Mouse (Mus musculus) left cerebral cortex, postnatal 14 days (tissue): Measurements from ENCODE around the gene Zbtb25. TPM values are rescaled to one million over a fixed set of nuclear protein-coding genes. Genes with fewer than 3 reads are reported as not detected.

ENCODE experiments used
- DNase-seq, 2 experiments: peaks; one replicate each; pipeline ENCODE4 v3.0.0; 2021 to 2022; ENCODE audit warnings: low spot score in 2 of 2, mixed read lengths in 1 of 2
- intact Hi-C: fragments of 180-260 bp; cut with DNase I; formaldehyde crosslinking; loops from one replicate; pipeline ENCODE4 v1.15.1; 2025
- total RNA-seq, 2 experiments: library from RNA; stranded (reverse); gene quantifications; 2 replicates each; pipeline ENCODE4 v1.2.3; 2021

Zbtb25 gene
- total RNA-seq, 2 experiments from 2014 or later: 17.0 to 18.0 TPM

- no peak for DNase-seq
Observed at GRCm38 (mm10) chr12:76361405-76362302, 7.7 kb downstream of the Zbtb25 start.

GRCm38 (mm10) chr12:76360868-76361267 is 8.5 kb downstream of the Zbtb25 start:
- DNase-seq: no peak
- intact Hi-C loops: no loop called here

More at GRCm38 (mm10) chr12:76361405-76362302, 7.7 kb downstream of the Zbtb25 start:
- intact Hi-C loops: no loop called here

DNA sequence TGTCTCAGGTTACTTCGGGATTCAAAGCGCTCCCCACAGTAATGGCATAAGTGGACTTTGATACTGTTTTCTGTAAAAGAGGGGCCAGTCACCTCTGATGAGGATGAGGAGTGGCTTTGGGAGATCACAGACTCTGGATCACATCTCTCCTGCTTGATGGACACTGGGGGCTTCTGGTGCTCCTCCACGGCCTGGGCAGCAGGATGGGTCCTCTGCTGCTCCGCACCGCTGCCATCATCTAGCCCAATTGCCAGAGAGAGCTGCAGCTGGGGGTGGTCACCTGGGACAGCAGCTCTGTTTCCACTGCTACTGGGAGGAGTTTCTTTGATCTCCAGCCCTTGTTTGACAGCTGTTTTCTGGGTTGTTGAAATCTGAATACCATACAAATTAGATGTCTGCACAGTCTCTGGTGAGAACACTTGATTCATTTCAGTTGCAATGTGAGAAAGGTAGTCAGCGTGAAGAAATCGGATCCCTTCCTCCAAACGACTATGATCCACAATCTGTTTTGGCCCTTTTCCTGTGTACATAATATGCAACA is 19.7 kb downstream of the Zbtb25 start:
- DNase-seq: no peak
- intact Hi-C loops: no loop called here

- intact Hi-C loops: no loop called here
- DNase-seq: no peak
Observed at GRCm38 (mm10) chr12:76345759-76346455, 23.5 kb downstream of the Zbtb25 start.

DNA sequence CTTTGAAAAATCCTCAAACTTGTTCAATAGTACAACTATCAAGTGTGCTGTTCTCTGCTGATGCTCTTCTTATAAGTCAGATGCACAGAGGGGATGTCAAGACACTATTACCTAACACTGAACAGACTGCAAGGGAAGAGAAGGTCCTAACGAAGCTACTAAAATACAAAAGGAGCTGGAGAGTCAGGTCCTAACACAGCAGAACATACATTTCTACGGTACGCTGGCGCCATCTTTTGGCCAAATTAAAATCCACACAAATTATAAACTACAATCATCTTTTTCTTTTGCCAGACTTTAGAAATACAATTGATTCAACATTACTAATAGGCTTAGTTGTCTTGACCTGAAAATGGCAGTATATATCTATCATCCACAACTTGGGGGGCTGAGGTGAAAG is 28.3 kb downstream of the Zbtb25 start:
- peak; percentile 72 to 79 for DNase-seq
- intact Hi-C loops: loop anchor here (2.0 kb wide), 1 partner anchor 74 kb away; no protein-coding TSS in a partner anchor

GRCm38 (mm10) chr12:76336111-76336965 is 33.1 kb downstream of the Zbtb25 start:
- DNase-seq: no peak
- intact Hi-C loops: loop anchor here (5.0 to 10.0 kb wide), 2 partner anchors 139 to 552 kb away; no protein-coding TSS in a partner anchor

- intact Hi-C loops: loop anchor here (5.0 to 10.0 kb wide), 2 partner anchors 138 to 551 kb away; no protein-coding TSS in a partner anchor
Observed at GRCm38 (mm10) chr12:76335641-76336040, 33.8 kb downstream of the Zbtb25 start.

GRCm38 (mm10) chr12:76333688-76334087 is 35.7 kb downstream of the Zbtb25 start:
- intact Hi-C loops: loop anchor here (5.0 to 10.0 kb wide), 3 partner anchors 41 to 549 kb away; no protein-coding TSS in a partner anchor
- DNase-seq: no peak

More at GRCm38 (mm10) chr12:76335641-76336040, 33.8 kb downstream of the Zbtb25 start:
- no peak for DNase-seq

GRCm38 (mm10) chr12:76328567-76329354 is 40.6 kb downstream of the Zbtb25 start:
- intact Hi-C loops: no loop called here
- no peak for DNase-seq

DNA sequence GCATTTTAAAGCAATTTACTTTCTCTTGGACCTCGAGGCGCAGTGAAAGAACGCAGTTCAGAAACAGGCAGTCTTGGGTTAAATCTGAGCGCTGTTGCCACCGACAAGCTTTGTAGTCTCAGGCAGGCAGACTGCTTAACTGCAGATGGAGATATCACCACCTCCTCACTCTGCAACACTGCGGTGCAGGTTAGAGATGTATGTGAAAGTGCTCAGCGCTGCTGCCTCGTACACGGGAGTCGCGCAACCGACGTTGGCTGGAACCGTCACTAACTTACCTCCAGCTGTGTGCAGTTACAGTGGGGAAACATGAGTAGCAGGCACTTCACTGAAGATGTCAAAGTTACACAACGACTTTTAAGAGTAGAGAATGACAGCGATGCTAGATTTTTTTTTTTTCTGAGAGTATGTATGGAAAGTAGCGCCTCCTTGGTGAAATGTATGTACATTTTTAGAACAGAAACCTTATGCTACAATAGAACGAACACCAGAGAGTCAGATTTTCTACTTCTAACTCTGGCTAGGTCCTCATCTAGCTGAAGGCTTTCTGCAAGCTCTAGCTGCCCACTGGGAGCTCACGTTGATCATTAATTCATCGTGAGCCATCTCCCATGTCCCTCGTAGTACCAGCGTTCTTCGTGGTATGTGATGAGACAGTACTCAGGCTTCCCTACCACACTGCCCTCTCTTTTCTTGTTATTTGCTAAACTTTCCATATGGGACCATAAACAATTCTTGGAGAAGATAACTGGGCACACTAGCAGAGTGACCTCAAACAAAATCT is 42.8 kb downstream of the Zbtb25 start:
- intact Hi-C loops: no loop called here
- peak; percentile 61 to 72 for DNase-seq

DNA sequence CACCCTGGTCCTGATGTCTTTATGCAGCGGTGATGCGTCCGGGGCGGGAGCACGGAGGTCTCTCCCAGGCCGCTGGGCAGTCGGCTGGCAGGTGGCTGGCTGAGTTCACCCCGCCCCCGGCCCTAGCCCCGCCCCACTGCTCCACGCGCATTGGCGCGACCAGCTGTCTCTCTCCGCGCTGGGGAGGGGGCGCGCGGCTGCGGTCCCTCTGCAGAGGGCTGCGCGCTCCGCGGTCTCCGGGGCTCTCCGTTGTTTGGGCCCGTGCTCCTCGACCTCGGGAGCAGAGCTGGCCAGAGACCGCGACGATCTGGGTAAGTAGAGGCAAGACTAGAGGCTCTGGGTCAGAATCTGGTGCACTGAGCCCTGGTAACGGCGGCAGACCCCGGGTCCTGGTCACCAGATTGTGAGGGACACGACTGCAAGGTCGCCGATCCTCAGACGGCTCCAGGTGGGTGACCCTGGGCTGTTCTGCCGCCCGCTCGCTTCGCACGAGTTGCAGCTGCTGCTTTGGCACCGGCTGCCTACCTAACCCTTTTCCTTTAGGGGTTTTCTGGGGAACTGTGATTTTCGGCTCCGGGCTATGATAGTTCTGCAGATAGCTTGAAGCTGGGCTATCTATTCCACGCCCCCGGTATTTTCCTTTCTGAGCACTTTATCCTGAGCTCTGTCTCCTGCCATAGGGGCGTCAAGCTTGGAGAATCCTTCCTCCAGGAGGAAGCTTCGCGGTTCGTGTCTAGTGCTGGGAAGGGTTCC is 44.5 kb downstream of the Zbtb25 start, which contains the start of gene Akap5:
TSS of gene Akap5 (plus strand) at position 213 of the 753 bp plus-strand sequence.
- intact Hi-C loops: no loop called here
- DNase-seq: peak; percentile 48 to 81

DNA sequence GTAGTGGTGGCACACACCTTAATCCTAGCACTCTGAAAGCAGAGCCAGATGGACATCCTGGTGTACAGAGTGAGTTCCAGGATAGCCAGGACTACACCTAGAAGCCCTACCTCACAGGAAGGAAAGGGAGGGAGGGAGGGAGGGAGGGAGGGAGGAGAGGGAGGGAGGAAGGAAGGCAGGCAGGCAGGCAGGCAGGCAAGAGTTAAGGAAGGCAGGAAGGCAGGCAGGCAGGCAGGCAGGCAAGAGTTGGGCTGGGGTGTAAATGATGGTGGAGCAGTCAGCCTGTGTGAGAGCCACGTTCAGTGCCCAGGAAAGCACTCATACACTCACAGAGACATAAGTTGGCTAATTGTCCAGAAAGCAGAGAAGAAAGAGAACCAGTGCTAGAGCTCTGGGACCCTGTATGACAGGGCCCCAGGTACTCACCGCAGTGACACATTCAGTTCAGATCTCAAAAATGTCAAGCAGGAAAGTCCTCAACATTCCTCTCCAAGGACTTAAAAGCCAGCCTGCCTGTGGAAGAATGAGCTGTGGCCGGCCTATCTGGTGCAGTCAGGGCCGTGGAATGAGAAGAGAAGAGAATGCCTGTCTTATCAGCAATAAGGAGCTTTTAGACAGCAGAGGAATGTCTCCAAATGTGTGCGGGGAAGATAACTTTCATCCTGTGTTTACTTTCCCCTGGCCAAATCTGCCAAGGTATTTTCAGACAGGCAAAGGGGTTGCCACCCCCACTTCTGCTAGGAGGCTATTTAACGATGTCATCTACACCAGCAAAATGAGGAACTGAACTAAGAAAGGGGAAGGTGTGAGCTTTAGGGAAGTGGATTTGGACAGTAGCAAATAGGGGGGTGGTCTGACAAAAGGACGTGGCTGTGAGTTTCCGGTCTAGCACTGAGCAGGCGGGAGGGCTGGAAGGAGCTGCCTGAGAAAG is 50.9 kb downstream of the Zbtb25 start:
- DNase-seq: peak in 1 of 2 experiments; percentile 29
- intact Hi-C loops: no loop called here

GRCm38 (mm10) chr12:76311951-76312350 is 57.5 kb downstream of the Zbtb25 start:
- intact Hi-C loops: no loop called here

DNA sequence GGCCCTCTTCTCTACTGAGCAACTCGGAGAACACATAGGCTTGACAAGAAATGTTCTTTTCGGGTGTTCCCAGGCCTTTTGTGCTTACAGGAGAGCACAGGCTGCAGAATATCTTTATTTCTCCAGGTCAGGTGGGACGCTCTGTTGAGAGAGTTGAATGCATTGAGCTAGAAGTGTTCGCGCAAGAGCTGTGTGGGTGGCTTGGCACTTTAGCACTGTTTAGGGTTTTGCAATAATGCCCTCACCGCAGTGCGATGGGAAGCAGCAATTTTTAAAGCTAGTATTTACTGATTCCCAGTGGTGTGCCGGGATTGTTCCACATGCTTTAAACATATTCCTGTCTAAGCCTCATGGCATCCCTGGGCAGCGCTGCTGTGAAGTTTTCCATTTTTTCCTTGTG is 58.2 kb downstream of the Zbtb25 start:
- intact Hi-C loops: no loop called here
- no peak for DNase-seq

More at GRCm38 (mm10) chr12:76311951-76312350, 57.5 kb downstream of the Zbtb25 start:
- no peak for DNase-seq

DNA sequence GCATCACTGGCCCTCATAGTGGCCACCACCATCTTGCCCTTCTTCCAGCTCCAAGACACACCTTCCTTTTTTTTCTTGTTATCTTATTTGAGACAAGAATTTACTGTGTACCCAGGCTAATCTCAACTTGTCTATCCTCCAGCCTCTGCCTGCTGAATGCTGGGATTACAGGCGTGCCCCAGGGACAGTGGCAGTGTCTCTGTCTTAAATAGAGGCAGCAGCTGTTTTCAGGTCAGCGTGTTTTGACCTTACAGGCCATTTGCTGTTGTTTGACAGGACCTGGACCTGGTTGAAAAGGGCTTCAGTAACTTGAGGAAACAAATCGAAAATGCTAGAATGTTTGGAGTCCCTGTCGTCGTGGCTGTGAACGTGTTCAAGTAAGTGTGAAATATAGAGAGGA is 58.8 kb downstream of the Zbtb25 start:
- DNase-seq: no peak
- intact Hi-C loops: no loop called here

DNA sequence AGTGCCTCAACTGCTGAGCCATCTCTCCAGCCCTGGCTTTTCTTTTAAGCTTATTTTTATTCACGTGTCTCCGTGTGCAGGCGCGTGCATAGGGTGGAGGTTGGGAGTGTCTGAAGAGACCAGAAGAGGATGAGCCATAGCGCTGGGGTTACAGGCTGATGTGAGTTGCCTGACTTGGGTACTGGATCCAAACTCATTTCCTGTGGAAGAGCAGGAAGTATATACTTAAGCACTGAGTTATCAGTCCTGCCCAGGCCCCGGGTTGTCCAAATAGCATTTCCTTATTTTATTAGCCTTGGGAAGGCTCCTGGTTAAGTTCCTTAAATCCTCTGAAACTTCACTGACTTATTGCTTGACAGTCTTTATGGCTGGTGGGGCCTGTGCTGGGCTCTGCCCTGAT is 59.4 kb downstream of the Zbtb25 start:
- no peak for DNase-seq
- intact Hi-C loops: no loop called here
